Mouse (Mus musculus) MEL (cell line): ENCODE measurements around the gene Glod4. TPM values are rescaled to one million over a fixed set of nuclear protein-coding genes. Genes with fewer than 3 reads are reported as not detected.

Experiments
- DNase-seq: peaks from one replicate; pipeline ENCODE4 v3.0.0; 2011; ENCODE audit warnings: low read depth, low spot score
- H3K27ac ChIP-seq: 2 replicates; pipeline ENCODE4 v1.5.1; 2012; ENCODE audit warnings: low read depth, mild to moderate bottlenecking, control low read depth, low read length, moderate library complexity; ENCODE audit not compliant: control insufficient read depth
- H3K27me3 ChIP-seq, 2 experiments: fragments of 150-350 bp in 1 of 2; sonication (generic) in 1 of 2; 2 replicates each; pipeline ENCODE4 v1.6.1; 2012; ENCODE audit warnings: low read length in 2 of 2, mild to moderate bottlenecking in 2 of 2, improper control_type of control experiment in 1 of 2, moderate library complexity in 1 of 2; ENCODE audit not compliant: insufficient read depth in 2 of 2, control insufficient read depth in 1 of 2
- H3K36me3 ChIP-seq, 2 experiments: 2 replicates each; pipeline ENCODE4 v1.6.1; 2012 to 2014; ENCODE audit warnings: low read length in 2 of 2, improper control_type of control experiment in 1 of 2, inconsistent platforms in 1 of 2, mild to moderate bottlenecking in 1 of 2; ENCODE audit not compliant: insufficient read depth in 2 of 2, control insufficient read depth in 1 of 2
- H3K4me1 ChIP-seq, 2 experiments: fragments of 150-350 bp in 1 of 2; sonication (generic) in 1 of 2; 2 replicates each; pipeline ENCODE4 v1.6.1; 2012; ENCODE audit warnings: low read length in 2 of 2, improper control_type of control experiment in 1 of 2, mild to moderate bottlenecking in 1 of 2; ENCODE audit not compliant: insufficient read depth in 2 of 2, control insufficient read depth in 1 of 2
- H3K4me3 ChIP-seq, 2 experiments: fragments of 150-350 bp in 1 of 2; sonication (generic) in 1 of 2; 2 replicates each; pipeline ENCODE4 v1.5.1; 2012; ENCODE audit warnings: low read depth in 2 of 2, low read length in 2 of 2, mild to moderate bottlenecking in 2 of 2, moderate library complexity in 2 of 2, control low read depth in 1 of 2, improper control_type of control experiment in 1 of 2; ENCODE audit not compliant: control insufficient read depth in 1 of 2, insufficient read depth in 1 of 2
- H3K79me2 ChIP-seq: 2 replicates; pipeline ENCODE4 v1.6.1; 2012; ENCODE audit warnings: mild to moderate bottlenecking, low read length, moderate library complexity; ENCODE audit not compliant: control insufficient read depth, poor library complexity, insufficient read depth
- H3K9ac ChIP-seq: 2 replicates; pipeline ENCODE4 v1.6.1; 2012; ENCODE audit warnings: low read depth, mild to moderate bottlenecking, control low read depth, low read length, moderate library complexity; ENCODE audit not compliant: control insufficient read depth, poor library complexity, severe bottlenecking
- H3K9me3 ChIP-seq: fragments of 150-350 bp; sonication (generic); replicated peaks from 2 replicates; pipeline ENCODE4 v1.6.1; 2012; ENCODE audit warnings: mild to moderate bottlenecking, low read length, improper control_type of control experiment, moderate library complexity; ENCODE audit not compliant: insufficient read depth
- CHD1 ChIP-seq: IDR thresholded peaks from 2 replicates; pipeline ENCODE4 v1.6.1; 2012; ENCODE audit warnings: low read depth, mild to moderate bottlenecking, inconsistent platforms, low read length, improper control_type of control experiment
- CTCF ChIP-seq, 3 experiments: IDR thresholded peaks in 2 of 3; conservative IDR thresholded peaks in 1 of 3; 2 replicates each; pipeline ENCODE4 v1.5.1; 2011 to 2012; ENCODE audit warnings: low read length in 3 of 3, low read depth in 2 of 3, mild to moderate bottlenecking in 2 of 3, improper control_type of control experiment in 1 of 3, inconsistent platforms in 1 of 3, mixed read lengths in 1 of 3, moderate library complexity in 1 of 3; ENCODE audit not compliant: control insufficient read depth in 1 of 3, insufficient read depth in 1 of 3, poor library complexity in 1 of 3, severe bottlenecking in 1 of 3
- E2F4 ChIP-seq: IDR thresholded peaks from 2 replicates; pipeline ENCODE4 v1.6.1; 2011; ENCODE audit warnings: low read depth, low read length, improper control_type of control experiment, borderline replicate concordance
- ELF1 ChIP-seq: IDR thresholded peaks from 2 replicates; pipeline ENCODE4 v1.6.1; 2014; ENCODE audit warnings: low read depth, mild to moderate bottlenecking, inconsistent platforms, low read length, improper control_type of control experiment, moderate library complexity
- ETS1 ChIP-seq: IDR thresholded peaks from 2 replicates; pipeline ENCODE4 v1.6.1; 2012; ENCODE audit warnings: low read depth, mild to moderate bottlenecking, inconsistent platforms, low read length, improper control_type of control experiment, moderate library complexity
- GABPA ChIP-seq: IDR thresholded peaks from 2 replicates; pipeline ENCODE4 v1.6.1; 2012; ENCODE audit warnings: low read depth, mild to moderate bottlenecking, inconsistent platforms, low read length, improper control_type of control experiment, moderate library complexity
- HCFC1 ChIP-seq: IDR thresholded peaks from 2 replicates; pipeline ENCODE4 v1.6.1; 2012; ENCODE audit warnings: low read depth, mild to moderate bottlenecking, inconsistent platforms, low read length, improper control_type of control experiment, moderate library complexity
- KAT2A ChIP-seq: conservative IDR thresholded peaks from 2 replicates; pipeline ENCODE4 v1.6.1; 2012; ENCODE audit warnings: low read depth, low read length, improper control_type of control experiment, inconsistent platforms
- MAFK ChIP-seq: IDR thresholded peaks from 2 replicates; pipeline ENCODE4 v1.6.1; 2011; ENCODE audit warnings: low read depth, mild to moderate bottlenecking, low read length, improper control_type of control experiment, borderline replicate concordance
- MAX ChIP-seq: IDR thresholded peaks from 2 replicates; pipeline ENCODE4 v1.6.1; 2011; ENCODE audit warnings: low read length, improper control_type of control experiment
- MAZ ChIP-seq: IDR thresholded peaks from 2 replicates; pipeline ENCODE4 v1.6.1; 2012; ENCODE audit warnings: low read depth, mild to moderate bottlenecking, inconsistent platforms, low read length, improper control_type of control experiment
- MXI1 ChIP-seq: IDR thresholded peaks from 2 replicates; pipeline ENCODE4 v1.6.1; 2011; ENCODE audit warnings: mild to moderate bottlenecking, low read depth, low read length, improper control_type of control experiment
- MYC ChIP-seq: IDR thresholded peaks from 2 replicates; pipeline ENCODE4 v1.6.1; 2011; ENCODE audit warnings: low read depth, mild to moderate bottlenecking, low read length, improper control_type of control experiment, moderate library complexity
- NELFE ChIP-seq: IDR thresholded peaks from 2 replicates; pipeline ENCODE4 v1.6.1; 2011; ENCODE audit warnings: low read depth, low read length, improper control_type of control experiment
- NRF1 ChIP-seq: IDR thresholded peaks from 2 replicates; pipeline ENCODE4 v1.6.1; 2014; ENCODE audit warnings: low read depth, mild to moderate bottlenecking, inconsistent platforms, low read length, improper control_type of control experiment, moderate library complexity; ENCODE audit not compliant: poor library complexity, insufficient read depth, severe bottlenecking
- POLR2A ChIP-seq, 2 experiments: IDR thresholded peaks; 2 replicates each; pipeline ENCODE4 v1.6.1; 2011 to 2012; ENCODE audit warnings: low read length in 2 of 2, mild to moderate bottlenecking in 2 of 2, control low read depth in 1 of 2, improper control_type of control experiment in 1 of 2, low read depth in 1 of 2, moderate library complexity in 1 of 2; ENCODE audit not compliant: control insufficient read depth in 1 of 2, insufficient read depth in 1 of 2, poor library complexity in 1 of 2
- RAD21 ChIP-seq: IDR thresholded peaks from 2 replicates; pipeline ENCODE4 v1.6.1; 2011; ENCODE audit warnings: mild to moderate bottlenecking, low read depth, low read length, improper control_type of control experiment
- TAL1 ChIP-seq: IDR thresholded peaks from 2 replicates; pipeline ENCODE4 v1.6.1; 2012; ENCODE audit warnings: mild to moderate bottlenecking, inconsistent platforms, low read length, moderate library complexity, mixed read lengths
- TBP ChIP-seq: IDR thresholded peaks from 2 replicates; pipeline ENCODE4 v1.8.0; 2011; ENCODE audit warnings: low read depth, low read length, improper control_type of control experiment
- TCF12 ChIP-seq: IDR thresholded peaks from 2 replicates; pipeline ENCODE4 v1.6.1; 2014; ENCODE audit warnings: low read depth, mild to moderate bottlenecking, inconsistent platforms, low read length, improper control_type of control experiment, moderate library complexity
- UBTF ChIP-seq: IDR thresholded peaks from 2 replicates; pipeline ENCODE4 v1.6.1; 2012; ENCODE audit warnings: low read depth, mild to moderate bottlenecking, inconsistent platforms, low read length, improper control_type of control experiment, moderate library complexity, borderline replicate concordance; ENCODE audit not compliant: insufficient read depth
- USF2 ChIP-seq, 2 experiments: IDR thresholded peaks; 2 replicates each; pipeline ENCODE4 v1.6.1; 2011 to 2012; ENCODE audit warnings: improper control_type of control experiment in 2 of 2, low read length in 2 of 2, borderline replicate concordance in 1 of 2, inconsistent platforms in 1 of 2, low read depth in 1 of 2, mild to moderate bottlenecking in 1 of 2; ENCODE audit not compliant: insufficient read depth in 1 of 2
- ZC3H11A ChIP-seq: IDR thresholded peaks from 2 replicates; pipeline ENCODE4 v1.6.1; 2012; ENCODE audit warnings: low read depth, mild to moderate bottlenecking, inconsistent platforms, low read length, improper control_type of control experiment
- ZKSCAN1 ChIP-seq: IDR thresholded peaks from 2 replicates; pipeline ENCODE4 v1.6.1; 2012; ENCODE audit warnings: low read depth, mild to moderate bottlenecking, inconsistent platforms, low read length, improper control_type of control experiment, moderate library complexity
- ZMIZ1 ChIP-seq: IDR thresholded peaks from 2 replicates; pipeline ENCODE4 v1.6.1; 2012; ENCODE audit warnings: low read depth, mild to moderate bottlenecking, inconsistent platforms, low read length, improper control_type of control experiment, moderate library complexity
- ZNF384 ChIP-seq: IDR thresholded peaks from 2 replicates; pipeline ENCODE4 v1.6.1; 2012; ENCODE audit warnings: low read depth, mild to moderate bottlenecking, inconsistent platforms, low read length, improper control_type of control experiment
- polyA plus RNA-seq, 2 experiments: library from polyadenylated mRNA; stranded (reverse) in 1 of 2; unstranded in 1 of 2; fragments of >175 nt in 1 of 2; fragments of >200 nt in 1 of 2; gene quantifications; 2 replicates each; pipeline versions ENCODE4 v1.2.1 to v1.2.4; 2012; ENCODE audit warnings: low replicate concordance in 2 of 2, low read depth in 1 of 2; ENCODE audit not compliant: insufficient read length in 2 of 2, insufficient read depth in 1 of 2, missing spikeins in 1 of 2
- total RNA-seq: library from RNA; depleted of rRNA; stranded (reverse); fragments of 300-350 nt; gene quantifications from 2 replicates; pipeline ENCODE4 v1.2.3, GENCODE M21; 2012

The Glod4 gene
- total and polyA plus RNA-seq, 3 experiments: 63.9 to 139 TPM; not detected in 1

- Histone ChIP-seq H3K36me3 (no peaks in the 10 kb centered on the region), H3K27ac (no peak overlapping the region), H3K9me3 (no peaks in the 10 kb centered on the region), H3K79me2 (no peaks in the 10 kb centered on the region), H3K27me3 (no peaks in the 10 kb centered on the region), H3K4me3 (no peak overlapping the region), H3K9ac (no peak overlapping the region), H3K4me1 (peaks cover 0 to 2% of the 10 kb centered on the region in 2 experiments; a peak in 1 of 4 replicates)
- no peak for TF ChIP-seq ZKSCAN1
- no peak for TF ChIP-seq TAL1
- TF ChIP-seq CHD1: no peak
- TF ChIP-seq MAFK: no peak
- TF ChIP-seq MAX: no peak
- TF ChIP-seq TCF12: no peak
- TF ChIP-seq POLR2A (IDR thresholded peaks at IDR 0.05; ENCODE audit: control insufficient read depth in 1 of 2, insufficient read depth in 1 of 2, low read depth in 1 of 2, low read length in 2 of 2, poor library complexity in 1 of 2): no peak
- no peak for TF ChIP-seq MYC
- TF ChIP-seq ZC3H11A: no peak
- no peak for TF ChIP-seq KAT2A
- TF ChIP-seq ETS1: no peak
- no peak for TF ChIP-seq HCFC1
- TF ChIP-seq UBTF: no peak
- no peak for TF ChIP-seq ZNF384
- no peak for DNase-seq
Observed at GRCm38 (mm10) chr11:76287301-76287700, 43.8 kb upstream of the Glod4 start.

- TF ChIP-seq ETS1 (no peak), NELFE (no peak), MAX (no peak), CTCF (IDR thresholded peaks at IDR 0.05 in 2 of 3, conservative IDR thresholded peaks at IDR 0.05 in 1 of 3; ENCODE audit: control insufficient read depth in 1 of 3, insufficient read depth in 1 of 3, low read depth in 2 of 3, low read length in 3 of 3, poor library complexity in 1 of 3, severe bottlenecking in 1 of 3) (no peak), NRF1 (no peak), MXI1 (no peak), MAZ (no peak), HCFC1 (no peak), ELF1 (no peak), KAT2A (no peak), GABPA (no peak), E2F4 (no peak), RAD21 (no peak), ZMIZ1 (no peak), USF2 (IDR thresholded peaks at IDR 0.05; ENCODE audit: borderline replicate concordance in 1 of 2, insufficient read depth in 1 of 2, low read depth in 1 of 2, low read length in 2 of 2) (no peak), ZKSCAN1 (no peak), POLR2A (IDR thresholded peaks at IDR 0.05; ENCODE audit: control insufficient read depth in 1 of 2, insufficient read depth in 1 of 2, low read depth in 1 of 2, low read length in 2 of 2, poor library complexity in 1 of 2) (no peak), TBP (no peak)
- H3K27me3 ChIP-seq: no peaks in the 10 kb centered on the region
- no peaks in the 10 kb centered on the region for H3K36me3 ChIP-seq
- DNase-seq: no peak
- H3K4me3 ChIP-seq: no peak overlapping the region
- no peak overlapping the region for H3K9ac ChIP-seq
- no peak overlapping the region for H3K27ac ChIP-seq
- no peaks in the 10 kb centered on the region for H3K9me3 ChIP-seq
- peaks cover 0 to 2% of the 10 kb centered on the region in 2 experiments; a peak in 1 of 4 replicates for H3K4me1 ChIP-seq
- H3K79me2 ChIP-seq: no peaks in the 10 kb centered on the region
Observed at GRCm38 (mm10) chr11:76286534-76287126, 43.1 kb upstream of the Glod4 start.
